In genomic region chr9:108347540-108348289, GRCm38 (mm10) we compare ENCODE assay signal across 8 mouse cellular contexts. TPM values are rescaled to one million over a fixed set of nuclear protein-coding genes. Genes with fewer than 3 reads are reported as not detected.
A peak's percentile ranks its signal among the peaks of the same experiment; 100 is the strongest.
DNase-seq lines count a peak whose midpoint lies in the region; ATAC-seq and TF ChIP-seq lines count a peak whose summit lies in the region.

Usp4 (plus strand) TSS chr9:108347853.

- TF ChIP-seq POLR2A in liver, adult 2 months (IDR thresholded peaks at IDR 0.05; ENCODE audit: extremely low read depth, insufficient read depth, low read length) = peak; percentile 84

- H3K79me2 ChIP-seq in liver, adult 2 months (ENCODE audit: control insufficient read depth, insufficient read depth, low read length) = peaks cover 20% of the 10 kb centered on the region

- ATAC-seq in erythroid progenitor cell, adult 5-6 weeks (replicated peaks; ENCODE audit: low FRiP score, poor library complexity, severe bottlenecking) = peak; percentile 83
- ATAC-seq in heart, embryonic 12.5 days (ENCODE audit: insufficient number of reproducible peaks, low FRiP score) = peak; percentile 96
- peak; percentile 93 for ATAC-seq in kidney, postnatal 0 days (replicated peaks; ENCODE audit: low FRiP score, low read depth)
- ATAC-seq in monocyte, adult 5-6 weeks (replicated peaks; ENCODE audit: insufficient number of reproducible peaks, low FRiP score, low TSS enrichment, poor library complexity, severe bottlenecking) = peak; percentile 85

- peak within 1 kb of the TSS; percentile 96 for H3K4me3 ChIP-seq in brown adipose tissue, adult 24 weeks (ENCODE audit: insufficient read depth, low read depth, low read length)
- H3K4me3 ChIP-seq in heart, embryonic 12.5 days = peak within 1 kb of the TSS; percentile 78
- H3K4me3 ChIP-seq in kidney, postnatal 0 days (replicated peaks; ENCODE audit: low read depth, low read length) = peak within 1 kb of the TSS; percentile 70
- peak within 1 kb of the TSS; percentile 98 for H3K4me3 ChIP-seq in liver, adult 2 months (ENCODE audit: insufficient read depth, low read depth, low read length)

- under 1% methylated on average over 74 of the region's 75 CpGs for WGBS in heart, embryonic 12.5 days
- under 1% methylated on average over 57 of the region's 75 CpGs for WGBS in kidney, postnatal 0 days
- WGBS in liver, adult 2 months = under 1% methylated on average over 75 of the region's 75 CpGs

- H3K9me3 ChIP-seq in heart, embryonic 12.5 days (replicated peaks) = no peaks in the 10 kb centered on the region
- no peaks in the 10 kb centered on the region for H3K9me3 ChIP-seq in kidney, postnatal 0 days (replicated peaks; ENCODE audit: low read length)

- no peak; the same call in 1 of the 2 replicates for TF ChIP-seq CTCF in kidney, postnatal 0 days (IDR thresholded peaks at IDR 0.05; ENCODE audit: low read depth)
- no peak for TF ChIP-seq CTCF in liver, adult 2 months (IDR thresholded peaks at IDR 0.05; ENCODE audit: low read depth, low read length)

- peak within 1 kb of the TSS; percentile 98 for H3K27ac ChIP-seq in brown adipose tissue, adult 24 weeks (replicated peaks; ENCODE audit: low read depth, low read length)
- peak within 1 kb of the TSS; percentile 94 for H3K27ac ChIP-seq in heart, embryonic 12.5 days (ENCODE audit: poor library complexity, severe bottlenecking)
- peak within 1 kb of the TSS; percentile 97 for H3K27ac ChIP-seq in kidney, postnatal 0 days
- peak within 1 kb of the TSS; percentile 94 for H3K27ac ChIP-seq in liver, adult 2 months (replicated peaks; ENCODE audit: insufficient read depth, low read depth, low read length)

- no peaks in the 10 kb centered on the region for H3K27me3 ChIP-seq in heart, embryonic 12.5 days (replicated peaks)
- H3K27me3 ChIP-seq in kidney, postnatal 0 days (ENCODE audit: insufficient read depth, low read length) = no peaks in the 10 kb centered on the region
- H3K27me3 ChIP-seq in liver, adult 2 months (ENCODE audit: control insufficient read depth, insufficient read depth, low read length) = no peaks in the 10 kb centered on the region

- DNase-seq in CD4-positive, CD25-positive, alpha-beta regulatory T cell, adult 2 months (ENCODE audit: low read depth, low spot score) = peak; percentile 92
- DNase-seq in kidney, postnatal 0 days (ENCODE audit: low spot score) = peak; percentile 96
- DNase-seq in liver, adult 2 months (ENCODE audit: extremely low read depth, low read depth, low spot score) = peak; percentile 76
- DNase-seq in spleen, postnatal 36 days (ENCODE audit: low spot score in 2 of 2) = peak; percentile 89 to 90

- peaks cover 32% of the 10 kb centered on the region for H3K36me3 ChIP-seq in heart, embryonic 12.5 days
- H3K36me3 ChIP-seq in kidney, postnatal 0 days (ENCODE audit: insufficient read depth, low read length) = peaks cover 18% of the 10 kb centered on the region
- peaks cover 18% of the 10 kb centered on the region for H3K36me3 ChIP-seq in liver, adult 2 months (ENCODE audit: control insufficient read depth, insufficient read depth, low read length)

- peak within 1 kb of the TSS; percentile 87 for H3K9ac ChIP-seq in heart, embryonic 12.5 days
- H3K9ac ChIP-seq in kidney, postnatal 0 days (ENCODE audit: low read depth, low read length) = peak within 1 kb of the TSS; percentile 71
- peak within 1 kb of the TSS; percentile 99 for H3K9ac ChIP-seq in liver, adult 2 months (ENCODE audit: low read depth, low read length)

- H3K4me2 ChIP-seq in heart, embryonic 12.5 days = peak within 1 kb of the TSS; percentile 91
- peak within 1 kb of the TSS; percentile 65 for H3K4me2 ChIP-seq in kidney, postnatal 0 days (ENCODE audit: low read length)

- H3K4me1 ChIP-seq in brown adipose tissue, adult 24 weeks (ENCODE audit: control insufficient read depth, insufficient read depth, insufficient read length, low read length) = peaks cover 7% of the 10 kb centered on the region; the same call in 1 of the 2 replicates
- H3K4me1 ChIP-seq in heart, embryonic 12.5 days (replicated peaks) = peaks cover 21% of the 10 kb centered on the region
- 0 out of 2 replicates have a peak, but pooled peaks cover 2% of the 10 kb centered on the region for H3K4me1 ChIP-seq in kidney, postnatal 0 days (replicated peaks; ENCODE audit: insufficient read depth, low read length)
- peaks cover 24% of the 10 kb centered on the region for H3K4me1 ChIP-seq in liver, adult 2 months (ENCODE audit: control insufficient read depth, insufficient read depth, low read length)

RNA-seq across cellular contexts. Expression of gene Usp4, which starts in this region (rescaled TPM):
- polyA plus RNA-seq in brown adipose tissue, adult 24 weeks (2012; ENCODE audit: insufficient read depth, insufficient read length, missing spikeins) = 48.4 and 52.8 TPM in 2 replicates
- 162 and 251 TPM in 2 replicates for total RNA-seq in erythroid progenitor cell, adult 5-6 weeks (2015; ENCODE audit: low replicate concordance)
- total RNA-seq in erythroid progenitor cell, adult 5-6 weeks (2017; ENCODE audit: low replicate concordance) = 123 and 148 TPM in 2 replicates
- 93.2 and 98.3 TPM in 2 replicates for polyA plus RNA-seq in heart, embryonic 12.5 days (2016; fragmentation: Nextera tagmentation; extraction: Ambion mirVana)
- polyA plus RNA-seq in kidney, postnatal 0 days (2015; fragmentation: Nextera tagmentation; extraction: Ambion mirVana) = 64.0 and 79.9 TPM in 2 replicates
- total RNA-seq in liver, adult 2 months (2014; rRNA removed) = 62.0 and 63.8 TPM in 2 replicates
- 63.3 and 65.2 TPM in 2 replicates for polyA plus RNA-seq in liver, adult 2 months (2012; rRNA removed)
- 106 to 168 TPM (median 114 TPM) in 3 replicates for total RNA-seq in monocyte, adult 5-6 weeks (2017)

Comparison
In these comparisons a context has a peak if more than half of its experiments do, and no peak if none do; other contexts are left out.
1. Peak in every context shown above with its lines: DNase-seq, ATAC-seq, H3K4me3 ChIP-seq and H3K27ac ChIP-seq.